9 mouse cellular contexts compared by ENCODE assay signal in the genomic region with DNA sequence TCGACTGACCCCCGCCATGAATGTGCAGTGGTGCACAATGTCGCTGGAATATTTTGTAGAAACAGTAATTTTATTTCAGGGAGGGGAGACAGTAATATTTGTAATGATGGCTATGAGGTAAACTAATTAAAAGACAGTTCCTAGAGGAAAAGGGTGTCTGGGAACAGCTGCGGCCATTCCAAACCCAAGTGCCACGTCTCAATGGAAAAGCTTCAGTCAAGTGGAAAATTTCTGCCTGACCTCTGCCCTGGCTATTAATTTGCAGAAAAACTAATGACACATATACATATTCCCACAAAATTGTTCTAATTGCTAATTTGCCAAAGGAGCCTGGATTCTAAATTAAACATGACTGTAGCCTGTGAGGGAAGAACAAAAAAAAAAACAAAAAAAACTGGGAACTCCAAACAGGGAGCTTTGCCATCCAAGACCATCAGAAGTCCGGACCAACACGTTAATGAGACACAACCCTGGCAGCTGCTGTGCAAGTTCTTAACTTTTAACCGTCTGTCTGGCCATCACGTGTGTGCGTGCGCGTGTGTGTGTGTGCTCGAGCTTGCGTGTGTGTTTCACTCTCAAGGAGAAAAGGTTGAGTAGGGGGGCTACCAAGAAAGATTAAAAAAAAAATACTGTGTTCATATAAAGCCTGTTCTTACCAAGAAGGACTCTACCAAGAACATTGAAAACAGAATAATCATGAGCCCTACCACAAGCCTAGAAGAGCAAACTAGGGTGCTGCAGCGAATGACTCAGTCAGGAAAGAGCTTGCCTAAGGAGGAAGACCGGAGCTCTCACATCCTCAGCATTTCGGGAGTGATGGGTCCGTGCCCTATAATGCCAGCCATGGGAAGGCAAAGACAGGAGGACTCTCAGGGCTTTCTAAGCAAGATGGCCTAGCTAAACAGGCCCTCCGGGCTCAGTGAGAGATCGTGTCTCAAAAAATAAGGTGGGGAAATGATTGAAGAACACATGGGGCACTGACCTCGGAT.
A peak's percentile ranks its signal among the peaks of the same experiment; 100 is the strongest.
DNase-seq lines count a peak whose midpoint lies in the region; ATAC-seq lines count a peak whose summit lies in the region.
"Had no signal": no experiment of that assay in that cellular context is flagged by ENCODE, and none has a peak within 500 bp of the region (broad histone marks: within the 10 kb centered on the region; RNA-seq: fewer than 3 reads in every experiment).

No protein-coding gene starts in this region.

- no peak overlapping the region for H3K4me3 ChIP-seq in kidney, embryonic 14.5 days (ENCODE audit: low read length)
- no peak overlapping the region for H3K4me3 ChIP-seq in embryonic facial prominence, embryonic 10.5 days
- no peak overlapping the region for H3K4me3 ChIP-seq in intestine, embryonic 16.5 days (ENCODE audit: low read length)

- H3K4me2 ChIP-seq in kidney, embryonic 14.5 days (replicated peaks; ENCODE audit: low read depth, low read length): no peak overlapping the region
- H3K4me2 ChIP-seq in intestine, embryonic 16.5 days (ENCODE audit: low read depth, low read length): no peak overlapping the region

- 77% methylated on average over 21 of the region's 21 CpGs for WGBS in kidney, embryonic 14.5 days
- 74% methylated on average over 21 of the region's 21 CpGs for WGBS in embryonic facial prominence, embryonic 10.5 days
- 80% methylated on average over 21 of the region's 21 CpGs for WGBS in intestine, embryonic 16.5 days

- ATAC-seq in kidney, embryonic 14.5 days (ENCODE audit: low FRiP score, low TSS enrichment): no peak
- no peak for ATAC-seq in intestine, embryonic 16.5 days

- no peaks in the 10 kb centered on the region for H3K9me3 ChIP-seq in kidney, embryonic 14.5 days (ENCODE audit: control insufficient read depth, low read length)
- no peaks in the 10 kb centered on the region for H3K9me3 ChIP-seq in embryonic facial prominence, embryonic 10.5 days
- no peaks in the 10 kb centered on the region for H3K9me3 ChIP-seq in intestine, embryonic 16.5 days (ENCODE audit: control insufficient read depth, low read length)

- no peaks in the 10 kb centered on the region for H3K36me3 ChIP-seq in kidney, embryonic 14.5 days (ENCODE audit: control insufficient read depth, insufficient read depth, low read length)
- H3K36me3 ChIP-seq in embryonic facial prominence, embryonic 10.5 days (replicated peaks): peaks cover 51% of the 10 kb centered on the region
- no peaks in the 10 kb centered on the region for H3K36me3 ChIP-seq in intestine, embryonic 16.5 days (ENCODE audit: control insufficient read depth, insufficient read depth, low read length)

- H3K4me1 ChIP-seq in kidney, embryonic 14.5 days (ENCODE audit: control insufficient read depth, insufficient read depth, low read length): peaks cover 49% of the 10 kb centered on the region
- peaks cover 71% of the 10 kb centered on the region for H3K4me1 ChIP-seq in embryonic facial prominence, embryonic 10.5 days
- peaks cover 31% of the 10 kb centered on the region for H3K4me1 ChIP-seq in intestine, embryonic 16.5 days (ENCODE audit: control insufficient read depth, insufficient read depth, low read length)

- no peak for DNase-seq in kidney, adult 18-20 months
- DNase-seq in MN1 (ENCODE audit: low spot score): peak; percentile 14
- DNase-seq in embryonic facial prominence, embryonic 10.5 days (ENCODE audit: low spot score): no peak
- no peak for DNase-seq in urinary bladder, postnatal 25 days (ENCODE audit: low spot score)
- DNase-seq in spleen, postnatal 4 days (ENCODE audit: low spot score in 2 of 2): no peak
- no peak for DNase-seq in ovary, postnatal 14 days (ENCODE audit: low spot score)
- DNase-seq: heart, postnatal 36 days had no signal

- no peaks in the 10 kb centered on the region for H3K27me3 ChIP-seq in kidney, embryonic 14.5 days (ENCODE audit: control insufficient read depth, insufficient read depth, low read length)
- no peaks in the 10 kb centered on the region for H3K27me3 ChIP-seq in embryonic facial prominence, embryonic 10.5 days (replicated peaks; ENCODE audit: low read depth, poor library complexity, severe bottlenecking)
- no peaks in the 10 kb centered on the region for H3K27me3 ChIP-seq in intestine, embryonic 16.5 days (replicated peaks; ENCODE audit: control insufficient read depth, insufficient read depth, low read length)

- peak overlapping the region; percentile 86 for H3K27ac ChIP-seq in kidney, embryonic 14.5 days (ENCODE audit: low read depth, low read length)
- peak overlapping the region; percentile 79 for H3K27ac ChIP-seq in embryonic facial prominence, embryonic 10.5 days (replicated peaks)
- H3K27ac ChIP-seq in intestine, embryonic 16.5 days (ENCODE audit: low read length): peak overlapping the region; percentile 71

- H3K9ac ChIP-seq in kidney, embryonic 14.5 days (ENCODE audit: low read depth, low read length): no peak overlapping the region
- H3K9ac ChIP-seq in intestine, embryonic 16.5 days (ENCODE audit: low read depth, low read length): no peak overlapping the region
